Mouse (Mus musculus): Measurements from ENCODE around the gene Ess2. TPM values are rescaled to one million over a fixed set of nuclear protein-coding genes. Genes with fewer than 3 reads are reported as not detected.

Ess2 gene
- polyA plus RNA-seq, 1 experiment from 2014 or later = 48.9 TPM

- Histone ChIP-seq H3K4me3 (peak within 1 kb of the TSS; percentile 34), H3K9me3 (replicated peaks) (no peaks in the 10 kb centered on the region), H3K27ac (no peak within 1 kb of the TSS), H3K36me3 (ENCODE audit: poor library complexity, severe bottlenecking) (no peaks in the 10 kb centered on the region), H3K4me2 (peak within 1 kb of the TSS; percentile 57), H3K4me1 (peaks cover 21% of the 10 kb centered on the region), H3K27me3 (peaks cover 70% of the 10 kb centered on the region), H3K9ac (peak within 1 kb of the TSS; percentile 34)
- no peak for ATAC-seq
- WGBS = under 1% methylated on average over 84 of the region's 106 CpGs
These were observed 3.4 kb upstream of the Ess2 start, which contains the start of gene Gsc2 for GRCm38 (mm10) chr16:17914307-17915249. Gene Gsc2 (minus strand): TSS chr16:17915059.

GRCm38 (mm10) chr16:17898462-17898861 lies 12.7 kb downstream of the Ess2 start, which contains the start of the genes Dgcr2 and Tssk2:
Gene Dgcr2 (minus strand): TSS chr16:17898562.
Gene Tssk2 (plus strand): TSS chr16:17898637.
- H3K9ac ChIP-seq = no peak within 1 kb of the TSS
- 0 out of 2 replicates have a peak, but pooled peaks cover 3% of the 10 kb centered on the region for H3K27me3 ChIP-seq
- H3K4me1 ChIP-seq = no peaks in the 10 kb centered on the region
- WGBS = 90% methylated on average over 14 of the region's 14 CpGs
- no peak within 1 kb of the TSS for H3K4me3 ChIP-seq
- H3K4me2 ChIP-seq = no peak within 1 kb of the TSS
- no peaks in the 10 kb centered on the region for H3K9me3 ChIP-seq (replicated peaks)
- no peak for ATAC-seq
- peaks cover 52% of the 10 kb centered on the region for H3K36me3 ChIP-seq (ENCODE audit: poor library complexity, severe bottlenecking)
- H3K27ac ChIP-seq = no peak within 1 kb of the TSS

- no peak for ATAC-seq
- peaks cover 28% of the 10 kb centered on the region for H3K36me3 ChIP-seq (ENCODE audit: poor library complexity, severe bottlenecking)
- no peak overlapping the region for H3K4me2 ChIP-seq
- H3K9me3 ChIP-seq (replicated peaks) = no peaks in the 10 kb centered on the region
- H3K27me3 ChIP-seq = 0 out of 2 replicates have a peak, but pooled peaks cover 3% of the 10 kb centered on the region
- no peak overlapping the region for H3K9ac ChIP-seq
- no peak overlapping the region for H3K4me3 ChIP-seq
- H3K27ac ChIP-seq = no peak overlapping the region
- H3K4me1 ChIP-seq = peaks cover 10% of the 10 kb centered on the region
These were observed 15.1 kb downstream of the Ess2 start for GRCm38 (mm10) chr16:17896091-17896490.

- Histone ChIP-seq H3K27me3 (0 out of 2 replicates have a peak, but pooled peaks cover 3% of the 10 kb centered on the region), H3K4me1 (peaks cover 26% of the 10 kb centered on the region), H3K4me3 (no peak within 1 kb of the TSS), H3K9me3 (replicated peaks) (no peaks in the 10 kb centered on the region), H3K9ac (no peak within 1 kb of the TSS), H3K27ac (no peak within 1 kb of the TSS), H3K4me2 (no peak within 1 kb of the TSS), H3K36me3 (ENCODE audit: poor library complexity, severe bottlenecking) (peaks cover 7% of the 10 kb centered on the region)
- ATAC-seq = no peak
- 91% methylated on average over 2 of the region's 2 CpGs for WGBS
These were observed 17.2 kb downstream of the Ess2 start, which contains the start of gene Tssk1 for GRCm38 (mm10) chr16:17893923-17894322. Gene Tssk1 (plus strand): TSS chr16:17894223.

GRCm38 (mm10) chr16:17892606-17893005 lies 18.5 kb downstream of the Ess2 start:
- Histone ChIP-seq H3K4me3 (no peak overlapping the region), H3K9ac (no peak overlapping the region), H3K36me3 (ENCODE audit: poor library complexity, severe bottlenecking) (no peaks in the 10 kb centered on the region), H3K4me1 (peaks cover 26% of the 10 kb centered on the region), H3K27me3 (0 out of 2 replicates have a peak, but pooled peaks cover 3% of the 10 kb centered on the region), H3K27ac (no peak overlapping the region), H3K9me3 (replicated peaks) (no peaks in the 10 kb centered on the region), H3K4me2 (no peak overlapping the region; the same call in 1 of the 2 replicates)
- WGBS = 71% methylated on average over 3 of the region's 3 CpGs
- no peak for ATAC-seq

- H3K36me3 ChIP-seq (ENCODE audit: poor library complexity, severe bottlenecking) = no peaks in the 10 kb centered on the region
- H3K27ac ChIP-seq = peak within 1 kb of the TSS; percentile 94
- H3K9me3 ChIP-seq (replicated peaks) = no peaks in the 10 kb centered on the region
- H3K4me1 ChIP-seq = peaks cover 30% of the 10 kb centered on the region
- H3K27me3 ChIP-seq = 0 out of 2 replicates have a peak, but pooled peaks cover 3% of the 10 kb centered on the region
- ATAC-seq = peak; percentile 97
- H3K9ac ChIP-seq = peak within 1 kb of the TSS; percentile 97
- H3K4me2 ChIP-seq = peak within 1 kb of the TSS; percentile 73
- H3K4me3 ChIP-seq = peak within 1 kb of the TSS; percentile 95
- 2% methylated on average over 38 of the region's 38 CpGs for WGBS
These were observed 19.6 kb downstream of the Ess2 start, which contains the start of gene Gm20518 for GRCm38 (mm10) chr16:17891567-17891959. Gene Gm20518 (minus strand): TSS chr16:17891671.

- Histone ChIP-seq H3K27ac (peak overlapping the region; percentile 94), H3K4me2 (peak overlapping the region; percentile 73), H3K27me3 (0 out of 2 replicates have a peak, but pooled peaks cover 3% of the 10 kb centered on the region), H3K4me3 (peak overlapping the region; percentile 95), H3K9ac (peak overlapping the region; percentile 97), H3K4me1 (peaks cover 33% of the 10 kb centered on the region), H3K36me3 (ENCODE audit: poor library complexity, severe bottlenecking) (no peaks in the 10 kb centered on the region), H3K9me3 (replicated peaks) (no peaks in the 10 kb centered on the region)
- peak; percentile 59 for ATAC-seq
- 1% methylated on average over 44 of the region's 44 CpGs for WGBS
These were observed 20.1 kb downstream of the Ess2 start for GRCm38 (mm10) chr16:17890917-17891566.

GRCm38 (mm10) chr16:17890342-17890727 lies 20.8 kb downstream of the Ess2 start:
- H3K27me3 ChIP-seq = 0 out of 2 replicates have a peak, but pooled peaks cover 3% of the 10 kb centered on the region
- 56% methylated on average over 2 of the region's 2 CpGs for WGBS
- H3K9me3 ChIP-seq (replicated peaks) = no peaks in the 10 kb centered on the region
- peaks cover 36% of the 10 kb centered on the region for H3K4me1 ChIP-seq
- H3K4me3 ChIP-seq = peak overlapping the region; percentile 95
- H3K9ac ChIP-seq = peak overlapping the region; percentile 97
- no peak for ATAC-seq
- no peaks in the 10 kb centered on the region for H3K36me3 ChIP-seq (ENCODE audit: poor library complexity, severe bottlenecking)
- H3K27ac ChIP-seq = no peak overlapping the region
- H3K4me2 ChIP-seq = peak overlapping the region; percentile 73

GRCm38 (mm10) chr16:17889689-17890341 lies 21.3 kb downstream of the Ess2 start:
- H3K27me3 ChIP-seq = 0 out of 2 replicates have a peak, but pooled peaks cover 3% of the 10 kb centered on the region
- WGBS = 80% methylated on average over 6 of the region's 6 CpGs
- H3K9me3 ChIP-seq (replicated peaks) = no peaks in the 10 kb centered on the region
- H3K9ac ChIP-seq = peak overlapping the region; percentile 97
- ATAC-seq = no peak
- no peak overlapping the region for H3K27ac ChIP-seq
- peaks cover 36% of the 10 kb centered on the region for H3K4me1 ChIP-seq
- peak overlapping the region; percentile 95 for H3K4me3 ChIP-seq
- H3K36me3 ChIP-seq (ENCODE audit: poor library complexity, severe bottlenecking) = no peaks in the 10 kb centered on the region
- H3K4me2 ChIP-seq = peak overlapping the region; percentile 73

- Histone ChIP-seq H3K4me2 (no peak overlapping the region), H3K27me3 (no peaks in the 10 kb centered on the region), H3K9me3 (replicated peaks) (no peaks in the 10 kb centered on the region), H3K27ac (no peak overlapping the region), H3K36me3 (ENCODE audit: poor library complexity, severe bottlenecking) (peaks cover 29% of the 10 kb centered on the region), H3K9ac (no peak overlapping the region), H3K4me3 (no peak overlapping the region), H3K4me1 (peaks cover 13% of the 10 kb centered on the region; the same call in 1 of the 2 replicates)
- 88% methylated on average over 6 of the region's 6 CpGs for WGBS
- ATAC-seq = no peak
These were observed 27.0 kb downstream of the Ess2 start for GRCm38 (mm10) chr16:17884116-17884515.

GRCm38 (mm10) chr16:17882196-17882595 lies 29.0 kb downstream of the Ess2 start:
- Histone ChIP-seq H3K4me3 (no peak overlapping the region), H3K27ac (no peak overlapping the region), H3K27me3 (no peaks in the 10 kb centered on the region), H3K9ac (no peak overlapping the region), H3K36me3 (ENCODE audit: poor library complexity, severe bottlenecking) (peaks cover 39% of the 10 kb centered on the region), H3K4me2 (no peak overlapping the region), H3K9me3 (replicated peaks) (no peaks in the 10 kb centered on the region), H3K4me1 (peaks cover 13% of the 10 kb centered on the region; the same call in 1 of the 2 replicates)
- ATAC-seq = no peak
